Mouse (Mus musculus) intestine, embryonic 15.5 days (tissue): Measurements from ENCODE around the gene Akap13. TPM values are rescaled to one million over a fixed set of nuclear protein-coding genes. Genes with fewer than 3 reads are reported as not detected.
"Not testable (repeated sequence)": the region's sequence is repeated elsewhere in the genome, so short reads cannot be mapped to it uniquely, and the experiment has no call there.

Experiments used
- ATAC-seq: fragments of 200-750 bp; cut with Nextera tagmentation; 2 replicates; pipeline ENCODE4 v1.8.0; 2017; ENCODE audit warnings: moderate TSS enrichment, moderate library complexity
- H3K27ac ChIP-seq: fragments of 300-500 bp; sonication (generic); 2 replicates; pipeline ENCODE4 v1.5.1; 2015; ENCODE audit warnings: mild to moderate bottlenecking, inconsistent platforms
- H3K27me3 ChIP-seq: fragments of 300-500 bp; sonication (generic); replicated peaks from 2 replicates; pipeline ENCODE4 v1.6.1; 2015; ENCODE audit warnings: inconsistent platforms
- H3K36me3 ChIP-seq: fragments of 300-500 bp; sonication (generic); 2 replicates; pipeline ENCODE4 v1.6.1; 2015; ENCODE audit warnings: inconsistent platforms
- H3K4me1 ChIP-seq: fragments of 300-500 bp; sonication (generic); replicated peaks from 2 replicates; pipeline ENCODE4 v1.6.1; 2015; ENCODE audit warnings: inconsistent platforms
- H3K4me2 ChIP-seq: fragments of 300-500 bp; sonication (generic); replicated peaks from 2 replicates; pipeline ENCODE4 v1.6.1; 2015; ENCODE audit warnings: mild to moderate bottlenecking, inconsistent platforms
- H3K4me3 ChIP-seq: fragments of 300-500 bp; sonication (generic); replicated peaks from 2 replicates; pipeline ENCODE4 v1.5.1; 2015; ENCODE audit warnings: inconsistent platforms
- H3K9ac ChIP-seq: fragments of 300-500 bp; sonication (generic); 2 replicates; pipeline ENCODE4 v1.6.1; 2015; ENCODE audit warnings: inconsistent platforms
- H3K9me3 ChIP-seq: fragments of 300-500 bp; sonication (generic); 2 replicates; pipeline ENCODE4 v1.6.1; 2016; ENCODE audit warnings: inconsistent platforms
- WGBS: fragments of 180-500 bp; shearing (Covaris S2); methylation state at CpG from one replicate; pipeline ENCODE4 v1.1.7; 2015; 5-methylcytosine and 5-hydroxymethylcytosine counted together
- polyA plus RNA-seq: library from polyadenylated mRNA; unstranded; fragments of >200 nt; fragmentation: Nextera tagmentation; extraction: Ambion mirVana; gene quantifications from 2 replicates; pipeline ENCODE4 v1.2.1, GENCODE M21; 2015

The Akap13 gene
- polyA plus RNA-seq, 1 experiment from 2014 or later = 31.2 TPM

DNA sequence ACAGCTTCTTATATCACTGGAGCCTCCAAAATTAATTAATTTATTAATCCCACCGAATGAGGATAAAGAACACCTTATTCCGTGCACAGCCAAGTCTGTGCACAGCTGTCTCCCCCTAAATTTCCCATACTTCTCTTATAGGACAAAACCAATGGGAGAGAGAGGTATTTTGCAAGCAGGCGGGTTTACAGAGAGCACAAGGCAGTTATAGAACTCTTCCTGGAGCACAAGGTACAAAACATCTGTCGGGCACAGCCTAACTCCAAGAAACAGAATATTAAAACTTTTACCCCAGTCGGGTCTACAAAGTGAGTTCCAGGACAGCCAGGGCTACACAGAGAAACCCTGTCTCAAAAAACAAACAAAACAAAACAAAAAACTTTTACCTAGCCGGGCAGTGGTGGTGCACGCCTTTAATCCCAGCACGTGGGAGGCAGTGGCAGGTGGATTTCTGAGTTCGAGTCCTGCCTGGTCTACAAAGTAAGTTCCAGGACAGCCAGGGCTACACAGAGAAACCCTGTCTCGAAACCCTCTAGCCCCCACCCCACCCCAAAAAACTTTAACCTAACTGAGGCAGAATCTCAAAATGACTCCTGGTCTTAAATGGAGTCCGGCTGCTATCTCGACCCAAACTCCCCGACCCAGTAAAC lies 326.1 kb downstream of the Akap13 start:
- Histone ChIP-seq H3K36me3 (peaks cover 7% of the 10 kb centered on the region; the same call in 1 of the 2 replicates), H3K4me2 (peak overlapping the region; percentile 67), H3K27me3 (no peaks in the 10 kb centered on the region), H3K4me3 (peak overlapping the region; percentile 62), H3K4me1 (0 out of 2 replicates have a peak, but pooled peaks cover 3% of the 10 kb centered on the region), H3K9ac (peak overlapping the region; percentile 61), H3K27ac (no peak overlapping the region), H3K9me3 (no peaks in the 10 kb centered on the region)
- peak; percentile 66 for ATAC-seq
- 5% methylated on average over 13 of the region's 13 CpGs for WGBS

DNA sequence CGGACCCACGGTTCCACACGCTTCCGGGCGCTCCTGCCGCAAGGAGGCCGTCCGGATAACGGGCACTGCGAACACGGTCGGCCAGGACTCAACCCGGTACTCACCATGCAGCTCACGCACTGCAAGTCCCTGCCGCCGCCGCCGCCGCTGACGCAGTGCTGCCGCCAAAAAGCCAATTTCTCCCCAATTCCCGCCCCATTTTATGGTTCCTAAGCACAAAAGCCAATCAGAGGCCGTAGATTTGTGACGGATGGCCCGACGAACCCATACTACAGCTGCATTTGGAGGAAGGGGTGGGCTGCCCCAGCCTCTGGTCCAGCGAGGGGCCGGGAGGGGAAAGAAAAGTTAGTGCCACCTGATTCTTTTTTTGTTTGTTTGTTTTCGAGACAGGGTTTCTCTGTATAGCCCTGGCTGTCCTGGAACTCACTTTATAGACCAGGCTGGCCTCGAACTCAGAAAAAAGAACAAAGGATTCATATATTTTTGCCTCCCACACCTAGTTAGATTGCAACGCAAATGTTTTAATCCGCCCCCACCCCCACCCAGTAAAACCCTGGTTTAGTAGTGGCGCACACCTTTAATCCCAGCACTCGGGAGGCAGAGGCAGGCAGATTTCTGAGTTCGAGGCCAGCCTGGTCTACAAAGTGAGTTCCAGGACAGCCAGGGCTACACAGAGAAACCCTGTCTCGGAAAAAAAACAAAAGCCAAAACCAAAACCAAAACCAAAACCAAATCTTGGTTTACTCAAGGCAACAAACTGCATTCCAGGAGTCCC lies 326.8 kb downstream of the Akap13 start:
- Histone ChIP-seq H3K4me1 (peaks cover 4% of the 10 kb centered on the region; the same call in 1 of the 2 replicates), H3K4me3 (peak overlapping the region; percentile 62), H3K27me3 (no peaks in the 10 kb centered on the region), H3K9ac (peak overlapping the region; percentile 61), H3K27ac (no peak overlapping the region), H3K9me3 (no peaks in the 10 kb centered on the region), H3K4me2 (peak overlapping the region; percentile 67), H3K36me3 (peaks cover 4% of the 10 kb centered on the region; the same call in 1 of the 2 replicates)
- WGBS = 10% methylated on average over 36 of the region's 36 CpGs
- peak; percentile 93 for ATAC-seq

DNA sequence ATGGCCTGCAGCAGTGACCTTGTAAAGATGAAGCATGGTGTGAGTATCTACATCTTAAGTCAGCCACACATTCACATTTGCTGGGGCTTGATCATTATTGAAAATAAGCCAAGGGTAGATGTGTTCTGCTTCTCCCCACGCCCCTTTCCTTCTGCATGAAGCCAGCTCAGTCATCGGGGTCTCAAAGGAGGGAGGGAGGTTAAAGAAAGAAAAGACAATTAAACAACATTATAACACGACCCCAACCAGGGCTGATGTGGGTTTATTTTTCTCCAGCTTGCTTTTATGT lies 327.3 kb downstream of the Akap13 start:
- Histone ChIP-seq H3K4me3 (peak overlapping the region; percentile 62; the same call in 1 of the 2 replicates), H3K4me2 (peak overlapping the region; percentile 67; the same call in 1 of the 2 replicates)
- no peak for ATAC-seq

DNA sequence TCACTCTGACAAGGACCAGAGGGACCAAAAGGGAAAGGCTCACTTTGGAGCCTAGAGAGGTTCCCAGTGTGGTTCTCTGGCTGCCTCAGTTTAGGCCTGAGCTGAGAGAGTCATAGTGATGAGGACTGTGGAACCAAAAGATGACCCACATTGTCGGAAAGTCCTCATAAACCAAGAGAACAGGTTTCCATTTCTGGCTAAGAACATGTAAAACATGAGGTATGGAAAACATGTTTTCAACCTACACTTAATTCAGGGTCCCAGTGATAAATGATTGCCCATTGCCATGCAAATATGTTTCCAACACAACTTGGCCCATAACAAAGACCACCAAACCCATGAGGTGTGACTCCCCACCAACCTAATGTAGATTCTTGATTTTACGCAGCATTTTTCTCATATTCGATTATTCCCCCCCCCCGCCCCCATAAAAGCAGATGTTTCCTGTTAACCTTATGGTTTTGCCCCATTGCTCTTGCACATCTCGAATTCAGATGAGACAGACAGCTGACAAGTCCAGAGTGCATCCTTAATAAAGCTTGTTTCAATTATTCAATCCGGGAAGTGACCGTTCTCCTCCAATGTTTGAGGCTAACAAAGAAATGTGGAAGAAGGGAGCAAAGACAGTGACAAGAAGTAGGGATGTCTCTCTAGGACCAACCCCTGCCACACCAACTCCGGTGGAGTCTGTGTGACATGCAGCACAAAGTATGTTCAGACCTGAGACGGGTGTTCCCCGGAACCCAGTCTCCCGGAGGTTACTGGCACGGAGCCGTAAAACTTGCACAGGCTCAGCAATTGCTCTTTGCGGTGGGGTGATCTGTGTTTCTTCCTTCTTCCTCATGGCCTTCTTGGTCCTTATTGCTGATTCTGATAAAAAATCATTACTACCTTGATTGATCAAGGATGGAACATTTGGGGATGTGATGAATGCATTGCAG lies 330.3 kb downstream of the Akap13 start:
- ATAC-seq = no peak
- H3K4me3 ChIP-seq = no peak overlapping the region
- 74% methylated on average over 14 of the region's 14 CpGs for WGBS
- peaks cover 17% of the 10 kb centered on the region for H3K4me1 ChIP-seq
- no peak overlapping the region for H3K4me2 ChIP-seq
- no peaks in the 10 kb centered on the region for H3K36me3 ChIP-seq
- H3K9ac ChIP-seq = no peak overlapping the region
- H3K9me3 ChIP-seq = no peaks in the 10 kb centered on the region
- H3K27me3 ChIP-seq = no peaks in the 10 kb centered on the region
- no peak overlapping the region for H3K27ac ChIP-seq

More for the DNA sequence above, 327.3 kb downstream of the Akap13 start:
- peaks cover 4% of the 10 kb centered on the region; the same call in 1 of the 2 replicates for H3K36me3 ChIP-seq
- no peak overlapping the region for H3K27ac ChIP-seq
- H3K9ac ChIP-seq = no peak overlapping the region
- WGBS = 61% methylated on average over 3 of the region's 3 CpGs
- H3K27me3 ChIP-seq = no peaks in the 10 kb centered on the region
- H3K9me3 ChIP-seq = no peaks in the 10 kb centered on the region
- H3K4me1 ChIP-seq = peaks cover 9% of the 10 kb centered on the region; the same call in 1 of the 2 replicates

DNA sequence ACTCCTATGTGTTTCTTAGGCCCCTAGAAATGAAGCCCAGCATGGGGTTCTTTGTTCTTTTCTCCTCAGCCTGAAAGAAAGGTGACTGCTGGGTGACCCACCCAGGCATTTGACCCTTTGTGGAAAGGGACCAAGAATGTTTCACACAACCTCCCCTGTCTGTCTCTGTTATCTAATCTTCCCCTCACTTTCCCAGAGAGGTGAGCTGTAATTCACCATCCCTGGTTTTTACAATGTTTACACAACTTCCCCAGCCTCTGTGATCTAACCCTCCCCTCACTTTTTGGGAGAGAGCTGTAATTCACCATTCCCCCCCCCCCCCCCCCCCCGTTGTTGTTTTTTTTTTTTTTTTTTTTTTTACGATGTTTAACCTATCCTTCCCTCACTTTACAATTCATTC lies 331.5 kb downstream of the Akap13 start:
- WGBS = 14% methylated on average over 1 of the region's 2 CpGs
- H3K27me3 ChIP-seq = no peaks in the 10 kb centered on the region
- H3K9ac ChIP-seq = no peak overlapping the region
- peaks cover 16% of the 10 kb centered on the region for H3K4me1 ChIP-seq
- H3K36me3 ChIP-seq = no peaks in the 10 kb centered on the region
- peak; percentile 55 for ATAC-seq
- no peaks in the 10 kb centered on the region for H3K9me3 ChIP-seq
- no peak overlapping the region for H3K27ac ChIP-seq
- no peak overlapping the region for H3K4me3 ChIP-seq
- H3K4me2 ChIP-seq = no peak overlapping the region

DNA sequence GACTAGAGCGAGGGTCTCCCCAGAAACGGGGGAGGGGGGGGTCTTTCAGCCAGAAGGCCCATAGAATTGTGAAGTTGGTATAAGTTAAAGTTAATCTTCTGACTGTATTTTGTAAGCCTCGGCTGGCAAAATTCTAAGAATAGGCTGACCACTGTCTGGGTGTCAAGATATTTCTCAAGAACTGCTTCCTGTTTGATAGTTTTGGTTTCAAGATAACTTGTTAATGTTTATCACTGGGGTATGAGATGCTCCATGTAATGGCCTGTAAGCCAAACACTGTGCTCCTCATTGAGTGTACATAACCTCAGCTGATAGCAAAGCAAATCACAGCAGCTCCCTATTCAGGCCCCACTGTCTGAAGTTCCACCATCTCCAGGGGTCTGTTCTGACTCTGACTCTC lies 332.0 kb downstream of the Akap13 start:
- no peaks in the 10 kb centered on the region for H3K36me3 ChIP-seq
- H3K4me1 ChIP-seq = peaks cover 16% of the 10 kb centered on the region
- 14% methylated on average over 3 of the region's 3 CpGs for WGBS
- H3K27ac ChIP-seq = no peak overlapping the region
- H3K27me3 ChIP-seq = no peaks in the 10 kb centered on the region
- no peak overlapping the region for H3K4me3 ChIP-seq
- no peaks in the 10 kb centered on the region for H3K9me3 ChIP-seq
- no peak overlapping the region for H3K9ac ChIP-seq
- ATAC-seq = 0 out of 2 replicates have a peak, but pooled peaks have one; percentile 25
- no peak overlapping the region for H3K4me2 ChIP-seq

DNA sequence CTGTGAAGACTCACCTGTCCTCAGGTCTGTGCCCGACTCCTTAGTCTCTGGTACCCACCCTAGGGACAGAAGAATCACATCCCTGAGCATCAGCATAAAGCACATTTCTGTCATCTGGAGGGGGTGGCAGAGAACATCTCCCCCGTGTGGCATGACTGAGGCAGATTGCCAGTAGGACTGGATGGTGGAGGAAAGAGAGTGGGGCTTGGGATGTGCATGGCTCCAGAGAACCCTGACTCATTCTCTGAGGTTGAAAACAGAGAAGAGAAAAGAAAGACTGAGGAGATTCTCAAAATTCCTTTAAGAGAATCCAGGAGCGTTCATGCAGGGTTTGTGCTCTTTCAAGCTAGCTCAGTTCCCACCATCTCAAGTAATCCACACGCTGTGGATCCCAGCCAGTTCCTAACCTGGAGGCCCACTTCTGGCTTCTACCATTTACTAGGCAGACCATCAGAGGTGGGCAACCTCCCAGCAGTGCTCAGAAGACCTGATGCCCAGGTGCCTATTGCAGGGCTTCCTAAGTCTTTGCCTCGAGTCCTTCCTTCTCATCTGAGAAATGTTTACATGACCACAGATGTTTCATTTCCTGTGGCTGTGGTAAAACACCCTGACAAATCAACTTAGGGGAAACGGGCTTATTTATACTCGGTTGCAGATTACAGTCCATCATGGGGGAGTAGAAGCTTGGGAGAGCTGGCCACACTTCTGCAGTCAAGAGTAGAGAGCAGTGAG lies 332.9 kb downstream of the Akap13 start:
- H3K4me1 ChIP-seq = peaks cover 16% of the 10 kb centered on the region
- ATAC-seq, H3K36me3 ChIP-seq, H3K9me3 ChIP-seq, H3K4me3 ChIP-seq, H3K4me2 ChIP-seq, H3K9ac ChIP-seq, H3K27me3 ChIP-seq: not testable (repeated sequence)
- WGBS = 47% methylated on average over 5 of the region's 7 CpGs
- H3K27ac ChIP-seq = 0 out of 2 replicates have a peak overlapping the region, but pooled peaks have one; percentile 0

DNA sequence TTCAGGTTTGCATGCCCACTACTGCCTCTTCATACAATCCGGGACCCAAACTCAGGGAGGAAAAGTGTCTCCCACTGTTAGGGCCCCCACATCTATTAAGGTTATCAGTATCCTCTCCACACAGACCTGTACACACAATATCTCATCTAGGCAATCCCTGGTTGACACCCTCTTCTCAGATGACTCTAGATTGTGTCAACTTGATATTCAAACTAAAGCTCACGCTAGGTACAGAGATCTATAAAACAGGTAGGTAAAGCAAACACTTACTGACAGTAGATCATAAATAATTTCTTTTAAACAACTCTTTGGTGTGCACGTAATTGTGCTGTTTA lies 333.4 kb downstream of the Akap13 start:
- ATAC-seq, H3K36me3 ChIP-seq, H3K4me3 ChIP-seq, H3K27ac ChIP-seq, H3K4me2 ChIP-seq, H3K27me3 ChIP-seq, H3K9ac ChIP-seq, H3K9me3 ChIP-seq: not testable (repeated sequence)
- H3K4me1 ChIP-seq = peaks cover 18% of the 10 kb centered on the region
- WGBS = 43% methylated on average over 3 of the region's 3 CpGs

DNA sequence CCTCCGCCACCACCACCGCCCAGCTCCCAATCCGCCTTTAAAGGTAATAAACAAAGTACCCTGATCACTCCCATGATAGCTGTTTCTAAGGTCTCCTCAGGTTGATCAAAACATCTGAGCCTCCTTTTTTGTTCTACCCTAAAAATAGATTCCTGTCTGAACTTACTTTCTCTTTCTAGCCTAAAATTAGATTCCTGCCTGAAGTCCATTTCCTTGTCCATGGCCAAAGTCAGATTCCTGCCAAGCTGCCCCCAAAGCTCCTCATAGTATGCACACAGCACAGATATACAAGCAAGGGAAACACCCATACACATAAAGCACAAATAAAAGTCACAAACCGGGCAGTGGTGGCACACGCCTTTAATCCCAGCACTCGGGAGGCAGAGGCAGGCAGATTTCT lies 334.4 kb downstream of the Akap13 start:
- H3K9ac ChIP-seq = no peak overlapping the region
- no peak overlapping the region for H3K4me3 ChIP-seq
- no peaks in the 10 kb centered on the region for H3K36me3 ChIP-seq
- ATAC-seq = no peak
- peaks cover 18% of the 10 kb centered on the region for H3K4me1 ChIP-seq
- WGBS = 95% methylated on average over 6 of the region's 6 CpGs
- H3K27ac ChIP-seq = no peak overlapping the region
- no peak overlapping the region for H3K4me2 ChIP-seq
- H3K9me3 ChIP-seq = no peaks in the 10 kb centered on the region
- H3K27me3 ChIP-seq = no peaks in the 10 kb centered on the region

DNA sequence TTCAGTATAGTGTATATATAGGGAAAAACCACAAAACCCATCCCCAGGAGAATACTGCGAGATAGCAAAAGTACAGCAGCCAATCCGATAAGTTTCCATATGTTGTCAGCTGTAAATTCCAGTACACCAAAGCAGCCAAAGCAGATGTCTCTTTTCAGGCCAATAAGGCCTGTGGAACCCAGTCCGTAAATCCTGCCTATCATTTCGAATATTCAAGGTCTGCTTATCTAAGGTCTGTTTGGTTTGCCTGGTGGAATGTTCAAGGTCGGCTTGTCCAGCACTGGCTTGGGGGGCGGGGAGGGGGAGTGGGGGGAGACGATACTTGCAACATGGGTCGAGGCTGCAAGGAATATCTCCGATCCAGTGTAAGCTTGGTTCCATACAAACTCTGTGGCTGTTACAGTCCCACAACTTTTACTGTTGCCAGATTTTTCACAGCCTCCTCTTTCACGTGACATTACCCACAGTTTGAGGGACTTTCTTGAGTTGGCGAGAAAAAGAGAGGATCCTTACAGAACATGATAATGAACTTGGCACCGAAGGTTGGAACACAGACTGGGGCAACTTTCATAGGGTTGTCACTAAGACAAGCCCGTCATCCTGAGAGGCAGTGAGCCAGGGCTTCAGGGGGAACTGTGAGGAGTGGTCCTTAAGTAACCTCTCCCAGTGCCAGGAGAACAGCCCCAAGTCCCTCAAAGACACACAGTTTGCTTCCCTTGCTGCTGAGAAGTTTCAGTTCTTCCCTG lies 335.9 kb downstream of the Akap13 start:
- 49% methylated on average over 13 of the region's 13 CpGs for WGBS
- H3K36me3 ChIP-seq, H3K9me3 ChIP-seq, H3K27me3 ChIP-seq, H3K4me2 ChIP-seq, ATAC-seq, H3K4me3 ChIP-seq, H3K9ac ChIP-seq: not testable (repeated sequence)
- H3K4me1 ChIP-seq = peaks cover 18% of the 10 kb centered on the region
- 0 out of 2 replicates have a peak overlapping the region, but pooled peaks have one; percentile 13 for H3K27ac ChIP-seq

DNA sequence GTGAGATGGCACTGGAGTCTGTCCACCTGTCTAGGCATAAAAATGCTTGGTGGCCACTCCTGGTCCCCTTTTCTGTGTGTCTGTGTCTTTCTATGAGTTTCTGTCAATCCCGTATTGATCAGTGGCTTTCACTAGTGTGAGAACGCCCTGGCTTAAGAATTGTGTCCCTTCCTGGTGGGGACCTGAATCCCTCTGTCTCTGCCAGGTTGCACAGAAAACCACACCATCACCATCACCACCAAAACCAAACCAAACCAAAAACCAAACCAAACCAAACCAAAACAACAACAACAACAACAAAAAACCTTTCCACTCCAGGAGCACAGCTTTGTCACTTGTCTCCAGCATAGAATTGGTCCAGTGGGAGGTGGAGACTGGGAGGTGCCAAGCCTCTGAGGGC lies 337.8 kb downstream of the Akap13 start:
- Histone ChIP-seq H3K4me2 (no peak overlapping the region), H3K27me3 (no peaks in the 10 kb centered on the region), H3K4me3 (no peak overlapping the region), H3K27ac (no peak overlapping the region), H3K4me1 (peaks cover 12% of the 10 kb centered on the region; the same call in 1 of the 2 replicates), H3K9ac (no peak overlapping the region), H3K36me3 (no peaks in the 10 kb centered on the region), H3K9me3 (no peaks in the 10 kb centered on the region)
- no peak for ATAC-seq
- WGBS = 56% methylated on average over 2 of the region's 2 CpGs
